Mouse (Mus musculus): ENCODE data around the gene Usp31. TPM values are rescaled to one million over a fixed set of nuclear protein-coding genes. Genes with fewer than 3 reads are reported as not detected.

Usp31 gene
- polyA plus RNA-seq, 1 experiment: 6.6 TPM

DNA sequence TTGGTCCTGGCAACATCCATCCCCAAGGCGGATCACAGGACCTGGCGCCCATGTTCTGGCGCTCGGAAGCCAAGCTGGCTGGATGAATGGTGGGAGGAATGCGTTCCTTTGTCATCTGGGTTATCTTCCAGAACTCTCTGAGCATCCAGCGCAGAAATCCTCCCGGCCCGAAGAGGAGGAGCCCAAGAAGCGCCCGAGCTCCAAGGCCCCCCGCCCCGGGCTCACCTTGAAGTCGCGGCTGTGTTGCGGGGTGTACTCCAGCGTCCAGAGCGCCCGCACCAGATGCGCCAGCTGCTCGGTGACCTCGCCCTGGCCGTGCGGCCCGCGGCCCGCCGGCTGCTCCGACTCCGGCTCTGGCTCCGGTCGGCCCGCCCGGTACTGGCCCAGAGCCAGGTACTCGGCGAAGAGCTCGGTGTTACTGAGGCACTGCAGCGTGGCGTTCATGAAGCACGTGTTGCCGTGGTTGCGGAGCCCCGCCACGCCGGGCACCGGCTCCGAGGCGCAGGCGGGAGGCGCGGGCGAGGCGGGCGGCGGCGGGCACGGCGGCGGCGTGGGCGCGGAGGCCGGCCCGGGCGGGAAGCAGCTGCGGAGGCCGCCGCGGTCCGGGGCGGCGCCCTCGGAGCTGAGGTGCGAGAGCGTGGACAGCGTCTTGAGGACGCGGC, 511 bp downstream of the Usp31 start:
- Histone ChIP-seq H3K4me3 (replicated peaks; ENCODE audit: extremely low read depth, low read depth, low read length) (peak overlapping the region; percentile 79), H3K4me1 (ENCODE audit: control insufficient read depth, insufficient read depth, low read length) (peaks cover 3% of the 10 kb centered on the region; the same call in 1 of the 2 replicates)
- DNase-seq: peak; percentile 66
- no peak for TF ChIP-seq CTCF (IDR thresholded peaks at IDR 0.05; ENCODE audit: insufficient read depth, low read length)
- no peak for TF ChIP-seq POLR2A (IDR thresholded peaks at IDR 0.05; ENCODE audit: borderline replicate concordance, extremely low read depth, low read depth, low read length)
- 1% methylated on average over 77 of the region's 77 CpGs for WGBS

DNA sequence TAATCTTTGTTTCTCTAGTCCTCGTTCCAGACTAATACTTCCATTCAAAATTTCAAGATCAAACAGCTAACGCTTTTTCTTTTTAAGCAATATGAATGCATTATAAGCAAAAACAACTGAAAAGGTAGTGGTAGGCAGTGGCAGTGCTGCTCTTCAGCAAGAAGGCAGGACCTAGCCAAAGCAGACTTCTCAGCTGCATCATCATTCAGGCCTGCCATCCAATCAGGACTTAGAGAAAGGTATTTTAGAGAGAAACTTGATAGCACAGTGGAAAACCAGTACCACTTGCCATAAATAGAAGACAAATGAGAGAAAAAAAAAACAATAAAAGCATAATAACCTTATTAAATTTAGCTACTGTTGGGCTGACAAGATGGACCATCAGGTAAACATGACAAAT, 2.0 kb downstream of the Usp31 start:
- 84% methylated on average over 2 of the region's 2 CpGs for WGBS
- H3K4me1 ChIP-seq (ENCODE audit: control insufficient read depth, insufficient read depth, low read length): peaks cover 3% of the 10 kb centered on the region; the same call in 1 of the 2 replicates
- no peak overlapping the region for H3K4me3 ChIP-seq (replicated peaks; ENCODE audit: extremely low read depth, low read depth, low read length)
- DNase-seq: no peak
- TF ChIP-seq CTCF (IDR thresholded peaks at IDR 0.05; ENCODE audit: insufficient read depth, low read length) (no peak), POLR2A (IDR thresholded peaks at IDR 0.05; ENCODE audit: borderline replicate concordance, extremely low read depth, low read depth, low read length) (no peak)

- DNase-seq: no peak
- TF ChIP-seq POLR2A (IDR thresholded peaks at IDR 0.05; ENCODE audit: borderline replicate concordance, extremely low read depth, low read depth, low read length) (no peak), CTCF (IDR thresholded peaks at IDR 0.05; ENCODE audit: insufficient read depth, low read length) (no peak)
- Histone ChIP-seq H3K4me1 (ENCODE audit: control insufficient read depth, insufficient read depth, low read length) (peaks cover 5% of the 10 kb centered on the region; the same call in 1 of the 2 replicates), H3K4me3 (replicated peaks; ENCODE audit: extremely low read depth, low read depth, low read length) (no peak overlapping the region)
- 31% methylated on average over 6 of the region's 6 CpGs for WGBS
Observed at GRCm38 (mm10) chr7:121701983-121702382, 5.1 kb downstream of the Usp31 start.

DNA sequence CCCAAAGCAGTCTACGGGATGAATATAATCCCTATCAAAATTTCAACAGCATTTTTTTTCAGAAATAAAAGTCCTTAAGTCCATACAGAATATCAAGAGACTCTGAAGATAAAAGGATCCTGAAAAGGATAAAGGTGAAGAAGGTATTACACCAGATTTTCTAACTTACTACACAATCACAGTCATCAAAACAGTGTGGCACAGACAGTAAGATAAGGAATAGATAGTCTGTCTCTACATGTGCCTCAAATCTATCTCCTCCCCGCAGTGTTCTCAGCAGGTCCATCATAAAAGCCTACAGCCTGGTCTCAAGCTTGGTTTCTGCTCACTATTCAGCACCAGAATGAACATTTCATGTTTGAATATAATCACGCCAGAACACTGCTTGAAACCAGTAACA, 6.6 kb downstream of the Usp31 start:
- Histone ChIP-seq H3K4me3 (replicated peaks; ENCODE audit: extremely low read depth, low read depth, low read length) (no peak overlapping the region), H3K4me1 (ENCODE audit: control insufficient read depth, insufficient read depth, low read length) (peaks cover 5% of the 10 kb centered on the region; the same call in 1 of the 2 replicates)
- 92% methylated on average over 3 of the region's 3 CpGs for WGBS
- no peak for DNase-seq
- TF ChIP-seq CTCF (IDR thresholded peaks at IDR 0.05; ENCODE audit: insufficient read depth, low read length) (no peak), POLR2A (IDR thresholded peaks at IDR 0.05; ENCODE audit: borderline replicate concordance, extremely low read depth, low read depth, low read length) (no peak)

DNA sequence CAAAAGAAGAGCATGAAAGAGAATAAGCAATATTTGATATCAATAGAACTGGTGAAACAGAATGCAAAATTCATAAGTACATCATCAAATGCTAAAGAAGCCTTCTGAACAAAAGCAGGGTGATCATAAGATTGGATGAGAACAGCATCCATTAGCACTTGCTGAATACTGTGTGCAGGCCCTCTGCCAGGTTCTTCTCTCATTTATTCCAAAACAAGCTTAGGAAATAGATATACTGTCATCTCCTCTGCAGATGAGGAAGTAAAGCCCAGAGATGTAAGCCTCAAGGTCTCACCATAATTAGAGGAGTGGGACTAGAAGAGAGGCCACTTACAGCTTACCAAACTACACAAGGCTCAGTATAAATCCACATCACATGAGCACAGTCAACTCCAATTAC, 7.8 kb downstream of the Usp31 start:
- DNase-seq: no peak
- Histone ChIP-seq H3K4me1 (ENCODE audit: control insufficient read depth, insufficient read depth, low read length) (peaks cover 5% of the 10 kb centered on the region; the same call in 1 of the 2 replicates), H3K4me3 (replicated peaks; ENCODE audit: extremely low read depth, low read depth, low read length) (no peak overlapping the region)
- TF ChIP-seq POLR2A (IDR thresholded peaks at IDR 0.05; ENCODE audit: borderline replicate concordance, extremely low read depth, low read depth, low read length): no peak
- TF ChIP-seq CTCF (IDR thresholded peaks at IDR 0.05; ENCODE audit: insufficient read depth, low read length): no peak

GRCm38 (mm10) chr7:121697574-121697973, 9.5 kb downstream of the Usp31 start:
- Histone ChIP-seq H3K4me1 (ENCODE audit: control insufficient read depth, insufficient read depth, low read length) (peaks cover 5% of the 10 kb centered on the region; the same call in 1 of the 2 replicates), H3K4me3 (replicated peaks; ENCODE audit: extremely low read depth, low read depth, low read length) (no peak overlapping the region)
- no peak for DNase-seq
- no peak for TF ChIP-seq POLR2A (IDR thresholded peaks at IDR 0.05; ENCODE audit: borderline replicate concordance, extremely low read depth, low read depth, low read length)
- no peak for TF ChIP-seq CTCF (IDR thresholded peaks at IDR 0.05; ENCODE audit: insufficient read depth, low read length)
- WGBS: 32% methylated on average over 1 of the region's 1 CpGs

DNA sequence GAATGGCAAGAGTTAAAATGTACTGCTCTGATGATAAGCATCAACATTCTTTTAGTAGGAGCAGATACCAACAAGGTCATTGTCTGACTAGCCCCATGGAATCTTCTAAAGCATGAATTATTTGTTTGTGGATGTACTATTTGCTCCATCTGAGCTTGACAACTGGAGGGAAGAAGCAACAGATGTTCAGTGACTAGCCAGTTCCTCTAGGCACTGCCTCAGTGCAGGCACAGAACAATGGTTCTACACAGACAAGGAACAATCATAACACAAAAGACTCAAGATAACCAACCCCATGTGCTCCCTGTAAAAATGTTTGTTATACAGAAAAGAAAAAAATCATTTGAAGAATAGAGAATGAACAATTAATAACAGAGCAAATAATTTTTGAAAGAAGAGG, 9.9 kb downstream of the Usp31 start:
- TF ChIP-seq POLR2A (IDR thresholded peaks at IDR 0.05; ENCODE audit: borderline replicate concordance, extremely low read depth, low read depth, low read length) (no peak), CTCF (IDR thresholded peaks at IDR 0.05; ENCODE audit: insufficient read depth, low read length) (no peak)
- H3K4me3 ChIP-seq (replicated peaks; ENCODE audit: extremely low read depth, low read depth, low read length): no peak overlapping the region
- DNase-seq: no peak

GRCm38 (mm10) chr7:121691803-121692202, 15.2 kb downstream of the Usp31 start:
- Histone ChIP-seq H3K4me3 (replicated peaks; ENCODE audit: extremely low read depth, low read depth, low read length) (no peak overlapping the region), H3K4me1 (ENCODE audit: control insufficient read depth, insufficient read depth, low read length) (no peaks in the 10 kb centered on the region)
- 85% methylated on average over 2 of the region's 2 CpGs for WGBS
- DNase-seq: no peak
- TF ChIP-seq POLR2A (IDR thresholded peaks at IDR 0.05; ENCODE audit: borderline replicate concordance, extremely low read depth, low read depth, low read length) (no peak), CTCF (IDR thresholded peaks at IDR 0.05; ENCODE audit: insufficient read depth, low read length) (no peak)

More for the DNA sequence above, 9.9 kb downstream of the Usp31 start:
- peaks cover 5% of the 10 kb centered on the region; the same call in 1 of the 2 replicates for H3K4me1 ChIP-seq (ENCODE audit: control insufficient read depth, insufficient read depth, low read length)

DNA sequence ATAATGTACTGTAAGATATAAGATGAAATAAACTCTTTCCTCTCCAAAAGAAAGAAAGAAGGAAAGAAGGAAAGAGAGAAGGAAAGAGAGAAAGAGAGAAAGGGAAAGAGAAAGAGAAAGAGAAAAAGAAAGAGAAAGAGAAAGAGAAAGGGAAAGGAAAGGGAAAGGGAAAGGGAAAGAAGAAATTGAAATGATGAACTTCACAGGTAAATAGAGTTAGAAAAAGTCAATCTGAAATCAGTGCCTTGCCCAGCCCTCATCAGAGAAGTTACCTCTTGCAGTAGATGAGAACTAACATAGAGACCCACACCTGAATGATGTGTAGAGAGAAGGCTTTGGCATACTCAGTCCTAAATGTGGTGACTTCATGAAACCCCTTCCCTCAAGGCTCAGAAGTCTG, 17.7 kb downstream of the Usp31 start:
- no peaks in the 10 kb centered on the region for H3K4me1 ChIP-seq (ENCODE audit: control insufficient read depth, insufficient read depth, low read length)
- H3K4me3 ChIP-seq (replicated peaks; ENCODE audit: extremely low read depth, low read depth, low read length): no peak overlapping the region
- no peak for DNase-seq
- TF ChIP-seq CTCF (IDR thresholded peaks at IDR 0.05; ENCODE audit: insufficient read depth, low read length) (no peak), POLR2A (IDR thresholded peaks at IDR 0.05; ENCODE audit: borderline replicate concordance, extremely low read depth, low read depth, low read length) (no peak)
